Mouse (Mus musculus): ENCODE measurements at regions not wholly inside any gene's neighbourhood (a gene's known extent, or its start where the extent isn't known, plus 50 kb on each side); places are given as distances from the start of the nearest gene placed in this dataset.

DNA sequence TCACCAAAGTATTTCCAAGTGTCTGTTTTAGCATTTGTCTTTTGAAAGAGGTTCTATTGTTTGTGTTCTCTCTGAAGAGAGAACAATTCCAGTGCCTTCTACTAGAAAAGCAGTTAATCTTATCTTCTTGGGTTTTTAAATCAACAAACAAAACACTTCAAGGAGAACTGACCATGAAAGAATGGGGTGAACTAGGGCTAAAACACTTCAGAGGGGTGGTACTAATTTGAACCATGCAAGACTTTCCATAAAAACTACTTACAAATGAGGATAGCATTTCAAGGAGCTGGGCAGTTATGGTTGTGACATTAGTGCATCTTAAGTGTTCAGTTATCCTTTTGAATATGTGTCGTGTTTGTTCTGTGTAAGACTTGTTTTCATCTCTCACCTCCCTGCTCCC is 64.5 kb upstream of the Cav2 start:
- intact Hi-C loops (cut with DNase I) = no loop called here

DNA sequence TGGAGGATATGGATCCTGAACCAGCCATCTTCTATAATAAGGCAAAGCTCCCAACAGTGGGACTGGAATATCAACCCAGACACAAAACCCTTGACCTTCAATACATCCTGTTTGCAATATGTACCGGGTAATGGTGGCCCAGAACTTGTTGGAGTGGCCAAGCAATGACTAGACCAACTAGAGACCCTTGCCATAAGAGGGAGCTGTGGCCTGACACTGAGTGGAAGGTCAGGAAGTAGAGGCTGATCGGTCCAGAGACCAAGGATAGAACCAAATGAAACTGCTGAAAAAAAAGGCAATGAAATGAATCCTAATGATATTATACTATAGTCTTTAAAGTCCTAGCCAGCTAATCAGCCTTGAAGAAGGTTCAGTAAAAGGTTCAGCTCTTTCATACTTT is 57.2 kb upstream of the Cav2 start:
- intact Hi-C loops (cut with DNase I) = loop anchor here (2.0 kb wide), 2 partner anchors 57 to 83 kb away; partner anchors contain the start of genes Cav1 and Cav2
- DNase-seq = no peak

More for the DNA sequence above, 64.5 kb upstream of the Cav2 start:
- no peak for DNase-seq

DNA sequence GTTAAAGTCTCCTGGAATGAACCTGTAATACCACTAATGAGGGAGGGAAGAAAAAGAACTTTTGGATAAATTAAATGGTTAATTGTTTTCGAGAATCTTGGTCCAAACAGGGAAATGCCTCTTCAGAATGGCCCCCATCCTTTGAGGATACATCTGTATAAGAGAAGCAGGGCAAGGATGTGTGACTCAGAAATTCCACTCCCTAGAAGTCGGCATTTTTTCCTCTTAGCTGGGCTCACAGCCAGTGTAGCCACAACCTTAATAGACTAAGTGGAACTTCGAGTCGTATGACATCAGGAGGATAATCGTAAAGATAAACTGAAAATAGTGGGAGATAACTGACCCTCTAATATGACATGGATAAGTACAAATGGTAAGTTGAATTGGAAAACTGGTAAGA is 56.1 kb upstream of the Cav2 start:
- intact Hi-C loops (cut with DNase I) = loop anchor here (2.0 to 5.0 kb wide), 3 partner anchors 56 to 113 kb away; partner anchors contain the start of genes Cav1 and Cav2

DNA sequence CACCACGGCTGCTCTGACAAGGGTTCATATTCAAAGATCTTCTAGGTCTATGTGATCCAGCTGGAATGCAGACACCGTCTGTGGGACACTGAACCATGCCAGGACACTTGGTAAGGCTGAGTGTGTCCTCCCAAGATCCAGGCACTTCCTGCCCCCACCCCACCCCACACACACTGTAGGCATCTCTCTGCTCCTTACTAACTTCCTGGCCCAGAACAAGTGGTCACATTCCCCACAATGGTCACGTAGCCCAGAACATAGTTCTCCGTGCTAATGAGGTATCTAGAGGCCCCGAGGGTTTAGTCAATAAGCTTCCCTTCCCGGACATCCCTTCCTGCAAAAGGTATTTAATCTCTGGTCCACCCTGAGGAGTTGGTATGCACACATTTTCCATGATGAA is 54.5 kb upstream of the Cav2 start:
- intact Hi-C loops (cut with DNase I) = loop anchor here (2.0 to 5.0 kb wide), 3 partner anchors 46 to 130 kb away; no protein-coding TSS in a partner anchor
- DNase-seq = no peak

More for the DNA sequence above, 56.1 kb upstream of the Cav2 start:
- DNase-seq = peak; percentile 22 to 59
